Mouse (Mus musculus): ENCODE results near the gene Pnmt.

The Pnmt gene

GRCm38 (mm10) chr11:98385638-98386585 is at the start of gene Pnmt:
Gene Pnmt (plus strand): TSS chr11:98386450.
- CTCF ChIA-PET = interaction anchor here in 3 of 4 experiments (0.7 to 5.5 kb wide), 6 partner anchors 13 to 563 kb away, joined by 3 to 35 read pairs (median 8); no protein-coding TSS in a partner anchor
- POLR2A ChIA-PET = interaction anchor here in 2 of 4 experiments (1.5 to 1.8 kb wide), 2 partner anchors 9 to 30 kb away, joined by 3 to 5 read pairs; no protein-coding TSS in a partner anchor

DNA sequence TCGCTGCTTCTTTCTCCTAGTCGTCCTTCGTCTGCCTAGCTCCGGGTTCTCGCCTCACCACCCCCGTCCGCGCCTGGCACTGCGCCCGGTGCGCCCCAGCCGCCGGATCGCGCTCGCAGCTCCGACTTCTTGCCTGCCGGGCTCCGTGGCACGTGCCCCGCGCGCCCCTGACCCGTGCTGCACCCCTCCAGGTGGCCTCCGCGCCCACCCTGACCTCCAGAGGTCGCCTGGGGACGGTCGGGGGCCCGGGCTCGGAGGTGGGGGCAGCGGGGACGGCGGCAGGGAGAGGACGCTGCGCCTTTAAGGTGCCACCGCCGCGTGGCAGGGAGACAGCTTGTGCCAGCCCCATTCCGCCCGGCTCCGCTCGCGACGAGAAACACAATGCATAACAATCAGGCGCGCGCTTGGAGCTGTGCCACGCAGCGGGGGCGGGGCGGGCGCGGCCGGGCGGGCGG is 47.7 kb upstream of the Pnmt start:
- CTCF ChIA-PET = interaction anchor here (0.5 to 2.0 kb wide), 8 partner anchors 10 to 781 kb away, joined by 3 to 7 read pairs (median 4); partner anchors contain the start of gene Ppp1r1b (in 2 of the 4)

DNA sequence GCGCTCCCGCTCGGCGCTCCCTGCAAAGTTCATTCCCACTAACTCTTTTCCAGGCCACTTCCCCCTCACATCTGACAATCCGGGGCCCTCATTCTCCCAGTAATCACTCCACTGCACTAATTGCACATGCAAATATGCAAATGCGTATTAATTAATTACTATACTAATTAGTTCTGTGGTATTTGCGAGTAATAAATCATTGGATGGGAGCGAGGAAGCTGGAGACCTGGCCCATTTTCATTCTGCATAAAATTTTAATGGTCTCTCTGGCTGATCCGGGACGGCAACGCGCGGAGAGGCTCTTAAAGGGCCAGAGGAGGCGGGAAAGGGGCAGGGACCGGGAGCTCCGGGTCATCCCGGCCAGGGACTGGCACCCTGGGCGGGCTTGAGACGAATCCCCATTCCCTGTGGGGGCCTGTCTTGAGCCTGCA is 47.2 kb upstream of the Pnmt start:
- ChIA-PET CTCF (interaction anchor here (0.6 to 2.0 kb wide), 7 partner anchors 9 to 782 kb away, joined by 3 to 7 read pairs (median 3); partner anchors contain the start of gene Ppp1r1b (in 1 of the 4)), POLR2A (interaction anchor here (0.6 to 2.4 kb wide), 10 partner anchors 11 to 248 kb away, joined by 3 to 11 read pairs (median 4); partner anchors contain the start of genes Stard3 (in 2 of the 4) and Ormdl3 (in 1 of the 4))

More for the DNA sequence above, 47.7 kb upstream of the Pnmt start:
- POLR2A ChIA-PET = interaction anchor here (0.6 to 2.4 kb wide), 9 partner anchors 10 to 249 kb away, joined by 3 to 11 read pairs (median 5); partner anchors contain the start of genes Ormdl3 (in 1 of the 4) and Stard3 (in 1 of the 4)

- ChIA-PET CTCF (interaction anchor here in 3 of 4 experiments (0.5 to 3.9 kb wide), 10 partner anchors 9 to 847 kb away, joined by 3 to 45 read pairs (median 4); partner anchors contain the start of gene Stard3 (in 1 of the 3)), POLR2A (interaction anchor here (0.7 to 2.4 kb wide), 8 partner anchors 11 to 335 kb away, joined by 3 to 11 read pairs (median 5); partner anchors contain the start of genes Stard3 (in 2 of the 4) and Ormdl3 (in 1 of the 4))
These were observed 46.5 kb upstream of the Pnmt start for GRCm38 (mm10) chr11:98339679-98340287.

- POLR2A ChIA-PET = interaction anchor here in 2 of 4 experiments (0.7 to 1.6 kb wide), 2 partner anchors 84 to 336 kb away, joined by 5 to 6 read pairs; no protein-coding TSS in a partner anchor
- CTCF ChIA-PET = interaction anchor here in 3 of 4 experiments (0.5 to 3.9 kb wide), 8 partner anchors 12 to 847 kb away, joined by 3 to 45 read pairs (median 6); partner anchors contain the start of gene Stard3 (in 1 of the 3)
These were observed 45.7 kb upstream of the Pnmt start for GRCm38 (mm10) chr11:98340597-98340996.

DNA sequence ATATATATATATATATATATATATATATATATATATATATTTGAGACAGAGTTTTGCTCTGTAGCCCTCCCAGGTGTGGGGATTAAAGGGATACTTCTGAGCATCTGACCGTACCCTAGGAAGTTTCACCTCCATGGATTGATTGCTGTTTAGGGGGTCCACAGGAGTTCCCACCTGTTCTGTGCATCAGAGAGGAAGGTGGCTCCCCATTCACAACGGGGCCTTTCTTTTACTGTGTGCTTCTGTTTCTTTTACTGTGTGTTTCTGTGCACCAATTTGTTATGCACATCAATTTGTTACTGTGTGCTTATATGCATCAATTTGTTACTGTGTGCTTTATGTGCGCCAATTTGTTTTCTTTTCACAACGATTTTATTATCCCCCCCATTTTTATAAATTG is 45.1 kb upstream of the Pnmt start:
- CTCF ChIA-PET = interaction anchor here in 3 of 4 experiments (0.7 to 4.6 kb wide), 12 partner anchors 10 to 314 kb away, joined by 3 to 65 read pairs (median 19); partner anchors contain the start of gene Mien1 (in 1 of the 3)
- POLR2A ChIA-PET = interaction anchor here in 2 of 4 experiments (1.1 to 1.7 kb wide), 3 partner anchors 43 to 76 kb away, joined by 3 to 5 read pairs (median 4); no protein-coding TSS in a partner anchor

- CTCF ChIA-PET = interaction anchor here (0.5 to 4.6 kb wide), 231 partner anchors 8 to 1847 kb away, joined by 3 to 65 read pairs (median 5); partner anchors contain the start of genes Stard3 (in 4 of the 4), Erbb2 (in 3 of the 4), Mien1 (in 3 of the 4) and Lrrc3c (in 2 of the 4)
- POLR2A ChIA-PET = interaction anchor here in 3 of 4 experiments (0.6 to 2.0 kb wide), 24 partner anchors 10 to 1511 kb away, joined by 3 to 9 read pairs (median 3); partner anchors contain the start of genes Stard3 (in 2 of the 3), Erbb2 (in 1 of the 3), Mien1 (in 1 of the 3) and Tcap (in 1 of the 3)
These were observed 44.0 kb upstream of the Pnmt start for GRCm38 (mm10) chr11:98342000-98342945.

GRCm38 (mm10) chr11:98345253-98345652 is 41.0 kb upstream of the Pnmt start:
- POLR2A ChIA-PET = interaction anchor here (0.5 to 1.3 kb wide), 4 partner anchors 10 to 210 kb away, joined by 3 to 4 read pairs (median 3); partner anchors contain the start of gene Stard3 (in 1 of the 4)

GRCm38 (mm10) chr11:98346168-98346567 is 40.1 kb upstream of the Pnmt start:
- ChIA-PET CTCF (interaction anchor here in 2 of 4 experiments (0.6 to 1.2 kb wide), 2 partner anchors 12 to 42 kb away, joined by 3 to 5 read pairs; partner anchors contain the start of gene Stard3 (in 1 of the 2)), POLR2A (interaction anchor here in 2 of 4 experiments (0.7 to 3.4 kb wide), 4 partner anchors 12 to 232 kb away, joined by 3 to 28 read pairs (median 4); partner anchors contain the start of gene Stard3 (in 2 of the 2))

More at GRCm38 (mm10) chr11:98345253-98345652, 41.0 kb upstream of the Pnmt start:
- CTCF ChIA-PET = interaction anchor here (0.5 to 4.6 kb wide), 17 partner anchors 8 to 1117 kb away, joined by 3 to 65 read pairs (median 3); no protein-coding TSS in a partner anchor

DNA sequence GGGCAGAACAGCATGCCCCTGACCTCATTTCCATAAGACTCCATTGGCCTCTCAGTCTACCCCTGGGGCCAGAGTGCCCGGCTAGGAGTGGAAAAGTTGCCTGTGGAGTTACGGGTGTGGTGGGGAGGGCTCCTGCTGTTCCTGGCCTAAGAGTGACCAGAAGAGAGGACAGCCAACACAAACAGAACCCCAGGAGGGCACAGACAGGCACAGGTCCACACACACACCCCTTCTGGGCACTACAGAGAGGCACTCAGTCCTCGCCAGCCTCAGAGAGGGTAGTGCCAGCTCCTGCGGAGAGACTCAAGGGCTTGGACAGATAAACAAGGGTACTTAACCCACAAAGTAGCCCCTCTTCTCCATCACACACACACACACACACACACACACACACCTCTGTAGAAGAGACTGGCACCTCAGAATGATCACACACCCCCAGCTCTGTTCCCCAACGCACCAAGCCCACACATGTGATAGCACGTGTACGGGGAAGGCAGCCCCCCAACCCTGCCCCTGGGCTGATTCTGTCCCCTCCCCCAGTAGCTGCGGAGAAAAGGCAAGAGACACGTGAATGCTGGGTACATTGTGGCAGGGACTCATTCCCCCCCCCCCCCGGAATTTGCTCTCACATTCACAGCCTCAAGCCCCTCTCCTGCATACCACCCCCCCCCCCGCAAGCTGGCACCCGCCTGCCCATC is 38.7 kb upstream of the Pnmt start:
- POLR2A ChIA-PET = interaction anchor here (0.6 to 3.5 kb wide), 6 partner anchors 11 to 1524 kb away, joined by 3 to 28 read pairs (median 5); partner anchors contain the start of gene Stard3 (in 2 of the 4)
- CTCF ChIA-PET = interaction anchor here (0.5 to 1.6 kb wide), 11 partner anchors 9 to 116 kb away, joined by 3 to 7 read pairs (median 4); partner anchors contain the start of genes Erbb2 (in 1 of the 4) and Stard3 (in 1 of the 4)

DNA sequence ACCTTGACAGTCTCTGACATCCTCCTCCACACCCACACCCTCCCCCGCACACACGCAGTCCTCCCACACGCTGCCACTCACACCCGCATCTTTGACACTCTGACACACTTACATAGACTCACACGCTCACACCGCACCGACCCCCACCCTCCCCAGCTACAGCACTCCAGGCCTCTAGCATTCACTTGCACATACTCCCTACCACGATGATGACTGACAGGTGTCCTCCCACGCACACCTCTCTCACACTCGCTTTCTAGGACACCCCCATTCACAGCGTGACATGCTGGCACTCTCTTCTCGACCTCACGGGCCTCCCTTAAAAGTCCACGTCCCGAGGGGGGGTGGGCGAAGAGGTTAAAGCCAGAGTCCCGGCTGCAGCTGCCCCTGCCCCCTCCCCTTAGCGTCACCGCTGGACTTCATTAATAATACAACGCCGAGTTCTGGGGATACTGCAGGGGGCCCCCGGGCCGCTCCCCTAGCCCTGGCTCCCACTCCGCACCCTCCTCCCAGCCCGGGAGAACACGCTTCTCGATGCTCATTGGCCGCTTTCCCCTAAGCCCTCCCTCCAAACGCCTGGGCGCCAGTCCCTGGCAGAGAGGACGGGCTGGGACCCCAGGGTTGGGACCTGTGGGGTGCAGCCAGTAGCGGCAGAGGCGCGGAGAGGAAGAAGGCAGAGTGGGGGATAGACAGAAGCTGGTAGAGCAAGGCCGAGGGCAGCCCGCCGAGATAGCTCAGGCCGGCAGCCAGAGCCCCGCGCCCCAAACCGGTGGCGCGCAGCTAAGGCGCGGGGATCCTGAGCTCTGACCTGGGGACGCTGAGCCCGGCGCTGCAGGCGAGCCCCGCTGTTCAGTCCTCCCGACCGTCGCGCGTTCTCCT is 37.9 kb upstream of the Pnmt start, which contains the start of gene Ppp1r1b:
Gene Ppp1r1b, plus strand, starts transcription at position 322 of the 879 bp plus-strand sequence.
- ChIA-PET CTCF (interaction anchor here (0.5 to 2.2 kb wide), 21 partner anchors 8 to 964 kb away, joined by 3 to 9 read pairs (median 4); partner anchors contain the start of genes Stard3 (in 2 of the 4) and Mien1 (in 1 of the 4)), POLR2A (interaction anchor here (0.5 to 3.5 kb wide), 18 partner anchors 10 to 281 kb away, joined by 3 to 28 read pairs (median 4); partner anchors contain the start of genes Erbb2 (in 3 of the 4), Stard3 (in 3 of the 4), Mien1 (in 1 of the 4) and Ormdl3 (in 1 of the 4))

GRCm38 (mm10) chr11:98349308-98349707 is 36.9 kb upstream of the Pnmt start:
- ChIA-PET CTCF (interaction anchor here in 3 of 4 experiments (0.8 to 2.2 kb wide), 8 partner anchors 10 to 89 kb away, joined by 3 to 9 read pairs (median 4); partner anchors contain the start of gene Mien1 (in 1 of the 3)), POLR2A (interaction anchor here (0.8 to 3.5 kb wide), 14 partner anchors 9 to 238 kb away, joined by 3 to 28 read pairs (median 4); partner anchors contain the start of genes Erbb2 (in 3 of the 4), Stard3 (in 3 of the 4), Mien1 (in 1 of the 4) and Ormdl3 (in 1 of the 4))

GRCm38 (mm10) chr11:98352272-98352990 is 33.8 kb upstream of the Pnmt start:
- CTCF ChIA-PET = interaction anchor here in 3 of 4 experiments (0.9 to 7.5 kb wide), 4 partner anchors 9 to 12 kb away, joined by 3 to 65 read pairs (median 8); no protein-coding TSS in a partner anchor
- POLR2A ChIA-PET = no interaction called here

Data from embryonic stem cell, embryonic (primary cell).